Mouse (Mus musculus): Measurements from ENCODE around the gene Dyrk1a. TPM values are rescaled to one million over a fixed set of nuclear protein-coding genes. Genes with fewer than 3 reads are reported as not detected.

Dyrk1a gene
- total RNA-seq, 1 experiment, result 33.2 TPM

DNA sequence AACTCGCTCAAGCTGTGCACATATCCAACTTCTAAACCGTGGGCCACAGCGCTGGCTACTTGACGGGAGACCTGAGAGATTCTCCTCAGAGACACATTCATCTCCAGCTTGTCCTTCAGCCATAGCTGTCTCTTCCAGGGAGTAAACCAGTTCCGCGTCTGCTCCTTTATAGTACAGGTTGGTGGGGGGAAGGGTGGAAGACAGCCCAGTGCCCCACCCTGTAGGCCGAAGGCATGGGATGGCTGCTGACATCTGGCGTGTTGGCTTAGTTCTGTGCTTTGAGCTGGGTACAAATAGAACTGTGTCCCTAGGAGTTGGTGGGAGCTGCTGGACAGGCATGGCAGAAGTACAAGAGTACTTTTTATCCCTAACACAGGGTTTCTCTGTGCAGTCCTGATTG lies 18.4 kb downstream of the Dyrk1a start:
- Histone ChIP-seq H3K9ac (ENCODE audit: insufficient read depth, low read depth, low read length, poor library complexity, severe bottlenecking) (no peak overlapping the region), H3K4me1 (ENCODE audit: control insufficient read depth in 2 of 2, insufficient read depth in 2 of 2, low read length in 2 of 2, poor library complexity in 1 of 2) (peaks cover 6 to 22% of the 10 kb centered on the region in 2 experiments; a peak in 3 of 4 replicates), H3K9me3 (ENCODE audit: control insufficient read depth, insufficient read depth, low read depth, low read length) (no peaks in the 10 kb centered on the region), H3K27ac (ENCODE audit: insufficient read depth, low read depth, low read length, poor library complexity, severe bottlenecking) (no peak overlapping the region), H3K36me3 (ENCODE audit: control insufficient read depth, insufficient read depth, low read length, poor library complexity, severe bottlenecking) (no peaks in the 10 kb centered on the region; the same call in 1 of the 2 replicates), H3K4me3 (ENCODE audit: insufficient read depth in 1 of 2, low read depth in 1 of 2, low read length in 2 of 2, poor library complexity in 1 of 2, severe bottlenecking in 1 of 2) (no peak overlapping the region)
- no peak for TF ChIP-seq MAFK (IDR thresholded peaks at IDR 0.05; ENCODE audit: insufficient read depth, low read depth, low read length)
- TF ChIP-seq HCFC1 (IDR thresholded peaks at IDR 0.05; ENCODE audit: borderline replicate concordance, insufficient read depth, low read length), result no peak
- no peak for TF ChIP-seq ZNF384 (IDR thresholded peaks at IDR 0.05; ENCODE audit: low read depth, low read length)
- TF ChIP-seq ZC3H11A (IDR thresholded peaks at IDR 0.05; ENCODE audit: borderline replicate concordance, low read depth, low read length), result no peak
- no peak for TF ChIP-seq CHD2 (IDR thresholded peaks at IDR 0.05; ENCODE audit: low read depth, low read length)
- in situ Hi-C loops (cut with MboI; ENCODE audit: low sequenced_read_pairs in 2 of 2, unreplicated experiment in 2 of 2), result no loop called here
- no peak for DNase-seq (ENCODE audit: low read depth, low spot score)

DNA sequence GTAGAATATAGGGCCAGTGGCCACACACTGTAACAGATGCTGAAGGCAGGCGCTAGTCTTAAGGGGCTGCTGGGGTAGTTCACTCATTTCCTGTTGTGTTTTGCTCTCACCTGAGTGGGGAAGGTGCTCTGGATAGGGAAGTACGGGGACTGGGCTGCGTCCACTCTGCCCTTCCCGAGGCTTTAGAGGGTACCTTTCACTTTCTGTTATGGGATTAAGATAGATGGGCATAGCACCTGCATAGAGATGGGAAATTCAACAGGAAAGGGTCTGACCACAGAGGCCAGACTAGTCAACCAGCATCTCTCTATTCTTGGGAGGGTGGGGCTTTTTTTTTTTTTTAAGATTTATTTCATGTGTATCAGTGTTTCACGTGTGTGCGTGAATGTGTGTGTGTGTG lies 19.2 kb downstream of the Dyrk1a start:
- no peak for TF ChIP-seq ZNF384 (IDR thresholded peaks at IDR 0.05; ENCODE audit: low read depth, low read length)
- no peak for TF ChIP-seq CHD2 (IDR thresholded peaks at IDR 0.05; ENCODE audit: low read depth, low read length)
- no peak for TF ChIP-seq ZC3H11A (IDR thresholded peaks at IDR 0.05; ENCODE audit: borderline replicate concordance, low read depth, low read length)
- TF ChIP-seq MAFK (IDR thresholded peaks at IDR 0.05; ENCODE audit: insufficient read depth, low read depth, low read length), result no peak
- no peak for TF ChIP-seq HCFC1 (IDR thresholded peaks at IDR 0.05; ENCODE audit: borderline replicate concordance, insufficient read depth, low read length)
- no peak for DNase-seq (ENCODE audit: low read depth, low spot score)
- in situ Hi-C loops (cut with MboI; ENCODE audit: low sequenced_read_pairs in 2 of 2, unreplicated experiment in 2 of 2), result no loop called here
- no peaks in the 10 kb centered on the region for H3K36me3 ChIP-seq (ENCODE audit: control insufficient read depth, insufficient read depth, low read length, poor library complexity, severe bottlenecking)
- peaks cover 6 to 22% of the 10 kb centered on the region in 2 experiments; a peak in 3 of 4 replicates for H3K4me1 ChIP-seq (ENCODE audit: control insufficient read depth in 2 of 2, insufficient read depth in 2 of 2, low read length in 2 of 2, poor library complexity in 1 of 2)
- H3K4me3 ChIP-seq (ENCODE audit: insufficient read depth in 1 of 2, low read depth in 1 of 2, low read length in 2 of 2, poor library complexity in 1 of 2, severe bottlenecking in 1 of 2), result no peak overlapping the region
- no peaks in the 10 kb centered on the region for H3K9me3 ChIP-seq (ENCODE audit: control insufficient read depth, insufficient read depth, low read depth, low read length)
- no peak overlapping the region for H3K27ac ChIP-seq (ENCODE audit: insufficient read depth, low read depth, low read length, poor library complexity, severe bottlenecking)
- no peak overlapping the region for H3K9ac ChIP-seq (ENCODE audit: insufficient read depth, low read depth, low read length, poor library complexity, severe bottlenecking)

DNA sequence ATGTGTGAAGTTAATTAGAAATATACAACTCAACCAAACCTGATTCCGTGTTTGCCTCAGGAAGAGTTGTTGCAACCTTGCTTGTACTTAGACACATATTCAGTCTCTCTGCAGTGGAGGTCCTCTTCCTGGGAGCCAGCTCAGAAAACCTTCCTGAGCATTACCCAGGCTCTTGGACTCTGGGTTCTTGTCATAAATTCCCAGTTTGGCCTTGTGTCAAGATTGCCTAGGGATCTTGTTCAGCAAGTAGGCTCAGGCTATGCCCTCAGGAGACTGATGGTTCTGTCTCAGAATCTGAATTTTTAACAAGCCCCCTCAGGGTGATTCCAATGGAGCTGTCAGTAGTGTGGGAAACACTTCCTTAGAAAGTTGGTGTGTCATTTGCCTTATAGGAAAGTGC lies 19.8 kb downstream of the Dyrk1a start:
- Histone ChIP-seq H3K4me1 (ENCODE audit: control insufficient read depth in 2 of 2, insufficient read depth in 2 of 2, low read length in 2 of 2, poor library complexity in 1 of 2) (peaks cover 6 to 22% of the 10 kb centered on the region in 2 experiments; a peak in 3 of 4 replicates), H3K27ac (ENCODE audit: insufficient read depth, low read depth, low read length, poor library complexity, severe bottlenecking) (no peak overlapping the region), H3K9ac (ENCODE audit: insufficient read depth, low read depth, low read length, poor library complexity, severe bottlenecking) (no peak overlapping the region), H3K4me3 (ENCODE audit: insufficient read depth in 1 of 2, low read depth in 1 of 2, low read length in 2 of 2, poor library complexity in 1 of 2, severe bottlenecking in 1 of 2) (no peak overlapping the region), H3K36me3 (ENCODE audit: control insufficient read depth, insufficient read depth, low read length, poor library complexity, severe bottlenecking) (no peaks in the 10 kb centered on the region), H3K9me3 (ENCODE audit: control insufficient read depth, insufficient read depth, low read depth, low read length) (no peaks in the 10 kb centered on the region)
- TF ChIP-seq HCFC1 (IDR thresholded peaks at IDR 0.05; ENCODE audit: borderline replicate concordance, insufficient read depth, low read length), result no peak
- TF ChIP-seq ZNF384 (IDR thresholded peaks at IDR 0.05; ENCODE audit: low read depth, low read length), result no peak
- TF ChIP-seq ZC3H11A (IDR thresholded peaks at IDR 0.05; ENCODE audit: borderline replicate concordance, low read depth, low read length), result no peak
- TF ChIP-seq MAFK (IDR thresholded peaks at IDR 0.05; ENCODE audit: insufficient read depth, low read depth, low read length), result no peak
- no peak for TF ChIP-seq CHD2 (IDR thresholded peaks at IDR 0.05; ENCODE audit: low read depth, low read length)
- DNase-seq (ENCODE audit: low read depth, low spot score), result no peak
- in situ Hi-C loops (cut with MboI; ENCODE audit: low sequenced_read_pairs in 2 of 2, unreplicated experiment in 2 of 2), result no loop called here

DNA sequence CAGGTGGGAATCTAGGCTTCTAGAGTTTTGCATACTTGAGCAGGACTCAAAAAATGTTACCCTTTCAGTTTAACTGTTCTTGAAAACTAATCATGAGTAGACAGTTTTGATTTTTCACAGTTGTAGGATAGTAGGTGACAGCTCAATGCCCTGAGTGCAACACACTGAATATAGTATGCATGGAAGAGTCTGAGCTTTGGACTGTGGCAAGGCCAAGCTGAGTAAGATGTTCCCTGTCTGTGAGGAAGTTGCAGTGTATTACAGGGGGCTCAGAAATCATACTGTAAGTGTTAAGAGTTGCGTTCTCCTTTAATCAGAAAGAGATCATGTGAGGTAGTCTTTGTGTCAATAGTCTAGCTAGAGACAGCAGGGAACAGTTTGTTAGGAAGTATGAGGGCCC lies 20.4 kb downstream of the Dyrk1a start:
- no peak for TF ChIP-seq HCFC1 (IDR thresholded peaks at IDR 0.05; ENCODE audit: borderline replicate concordance, insufficient read depth, low read length)
- TF ChIP-seq ZNF384 (IDR thresholded peaks at IDR 0.05; ENCODE audit: low read depth, low read length), result no peak
- no peak for TF ChIP-seq ZC3H11A (IDR thresholded peaks at IDR 0.05; ENCODE audit: borderline replicate concordance, low read depth, low read length)
- no peak for TF ChIP-seq MAFK (IDR thresholded peaks at IDR 0.05; ENCODE audit: insufficient read depth, low read depth, low read length)
- no peak for TF ChIP-seq CHD2 (IDR thresholded peaks at IDR 0.05; ENCODE audit: low read depth, low read length)
- in situ Hi-C loops (cut with MboI; ENCODE audit: low sequenced_read_pairs in 2 of 2, unreplicated experiment in 2 of 2), result no loop called here
- Histone ChIP-seq H3K36me3 (ENCODE audit: control insufficient read depth, insufficient read depth, low read length, poor library complexity, severe bottlenecking) (no peaks in the 10 kb centered on the region), H3K9ac (ENCODE audit: insufficient read depth, low read depth, low read length, poor library complexity, severe bottlenecking) (no peak overlapping the region), H3K4me3 (ENCODE audit: insufficient read depth in 1 of 2, low read depth in 1 of 2, low read length in 2 of 2, poor library complexity in 1 of 2, severe bottlenecking in 1 of 2) (no peak overlapping the region), H3K9me3 (ENCODE audit: control insufficient read depth, insufficient read depth, low read depth, low read length) (no peaks in the 10 kb centered on the region), H3K4me1 (ENCODE audit: control insufficient read depth in 2 of 2, insufficient read depth in 2 of 2, low read length in 2 of 2, poor library complexity in 1 of 2) (peaks cover 6 to 20% of the 10 kb centered on the region in 2 experiments; a peak in 3 of 4 replicates), H3K27ac (ENCODE audit: insufficient read depth, low read depth, low read length, poor library complexity, severe bottlenecking) (no peak overlapping the region)
- DNase-seq (ENCODE audit: low read depth, low spot score), result no peak

DNA sequence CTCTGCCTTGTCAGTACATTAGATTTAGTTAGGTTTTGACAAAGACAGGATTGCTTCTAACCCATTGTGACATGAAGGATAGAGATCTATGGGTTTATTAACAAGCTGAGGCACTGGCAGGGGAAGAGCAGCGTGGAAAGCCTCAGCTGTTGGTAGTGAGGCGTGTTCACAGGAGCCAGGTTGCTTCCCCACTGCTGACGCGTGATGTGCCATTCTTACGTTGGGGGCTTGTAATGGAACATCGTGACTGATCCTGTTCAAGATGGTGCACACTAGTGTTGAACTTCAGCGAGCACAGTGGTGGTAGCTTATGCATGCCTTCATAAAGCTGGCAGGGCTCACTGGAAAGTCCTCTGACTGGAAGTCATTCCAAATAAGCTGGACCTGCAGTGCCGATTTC lies 21.2 kb downstream of the Dyrk1a start:
- H3K27ac ChIP-seq (ENCODE audit: insufficient read depth, low read depth, low read length, poor library complexity, severe bottlenecking), result no peak overlapping the region
- no peak overlapping the region for H3K9ac ChIP-seq (ENCODE audit: insufficient read depth, low read depth, low read length, poor library complexity, severe bottlenecking)
- H3K36me3 ChIP-seq (ENCODE audit: control insufficient read depth, insufficient read depth, low read length, poor library complexity, severe bottlenecking), result no peaks in the 10 kb centered on the region
- in situ Hi-C loops (cut with MboI; ENCODE audit: low sequenced_read_pairs in 2 of 2, unreplicated experiment in 2 of 2), result no loop called here
- TF ChIP-seq CHD2 (IDR thresholded peaks at IDR 0.05; ENCODE audit: low read depth, low read length) (no peak), HCFC1 (IDR thresholded peaks at IDR 0.05; ENCODE audit: borderline replicate concordance, insufficient read depth, low read length) (no peak), ZC3H11A (IDR thresholded peaks at IDR 0.05; ENCODE audit: borderline replicate concordance, low read depth, low read length) (no peak), MAFK (IDR thresholded peaks at IDR 0.05; ENCODE audit: insufficient read depth, low read depth, low read length) (no peak), ZNF384 (IDR thresholded peaks at IDR 0.05; ENCODE audit: low read depth, low read length) (no peak)
- H3K4me3 ChIP-seq (ENCODE audit: insufficient read depth in 1 of 2, low read depth in 1 of 2, low read length in 2 of 2, poor library complexity in 1 of 2, severe bottlenecking in 1 of 2), result no peak overlapping the region
- DNase-seq (ENCODE audit: low read depth, low spot score), result no peak
- H3K9me3 ChIP-seq (ENCODE audit: control insufficient read depth, insufficient read depth, low read depth, low read length), result no peaks in the 10 kb centered on the region
- peaks cover 6 to 20% of the 10 kb centered on the region in 2 experiments; a peak in 3 of 4 replicates for H3K4me1 ChIP-seq (ENCODE audit: control insufficient read depth in 2 of 2, insufficient read depth in 2 of 2, low read length in 2 of 2, poor library complexity in 1 of 2)
